Mouse (Mus musculus): ENCODE data around the gene Sdr42e1. TPM values are rescaled to one million over a fixed set of nuclear protein-coding genes. Genes with fewer than 3 reads are reported as not detected.

Gene Sdr42e1
- 3.6 and 3.9 TPM in 2 replicates for polyA plus RNA-seq (2012; rRNA removed)

GRCm38 (mm10) chr8:117673430-117673830, at the start of gene Sdr42e1:
Sdr42e1 (minus strand) TSS chr8:117673689.

GRCm38 (mm10) chr8:117701859-117702258, 28.4 kb upstream of the Sdr42e1 start, which contains the start of gene Hsd17b2:
Hsd17b2 (plus strand) TSS chr8:117701904.

Other genes starting within 250 kb of the Sdr42e1 start
- gene Plcg2, start 175.4 kb downstream of the Sdr42e1 start, polyA plus RNA-seq (2012; rRNA removed), result 1.3 and 1.4 TPM in 2 replicates
- 0.11 and 0.13 TPM in 2 replicates for gene Hsd17b2, start 28.2 kb upstream of the Sdr42e1 start, polyA plus RNA-seq (2012; rRNA removed)
- 22.5 and 23.1 TPM in 2 replicates for gene Mphosph6, start 128.3 kb upstream of the Sdr42e1 start, polyA plus RNA-seq (2012; rRNA removed)

Data from central nervous system, embryonic 18 days (tissue).